Mouse (Mus musculus) heart, adult 9 months (tissue): Measurements from ENCODE around the gene Defa33.
"Not testable (repeated sequence)": the region's sequence is repeated elsewhere in the genome, so short reads cannot be mapped to it uniquely, and the experiment has no call there.

Experiments used
- DNase-seq, 2 experiments: peaks; one replicate each; pipeline ENCODE4 v3.0.0; 2022; ENCODE audit warnings: low spot score in 2 of 2

The Defa33 gene

GRCm38 (mm10) chr8:21391511-21391910 lies at the start of gene Defa33:
Gene Defa33 (plus strand): TSS chr8:21391811.
- not testable (repeated sequence) for DNase-seq

- not testable (repeated sequence) for DNase-seq
Measured at GRCm38 (mm10) chr8:21378215-21378614, 13.4 kb upstream of the Defa33 start, which contains the start of gene Defa2. Gene Defa2 (plus strand): TSS chr8:21378515.

DNA sequence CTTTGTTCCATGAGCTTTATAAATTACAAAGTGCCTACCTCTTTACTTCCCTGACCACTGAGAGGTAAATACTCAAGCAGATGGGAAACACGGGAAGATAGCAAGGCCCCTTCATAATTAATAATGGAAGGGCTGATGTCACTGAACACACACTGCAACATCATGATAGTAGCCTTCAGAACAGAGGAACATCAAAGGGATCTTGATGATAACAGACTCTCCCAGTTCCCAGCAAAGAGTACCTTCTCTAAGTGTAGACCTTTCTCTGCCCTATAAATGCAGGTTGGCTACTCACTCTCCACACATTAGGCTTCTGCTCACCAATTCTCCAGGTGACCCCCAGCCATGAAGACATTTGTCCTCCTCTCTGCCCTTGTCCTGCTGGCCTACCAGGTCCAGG lies 35.5 kb downstream of the Defa33 start, which contains the start of gene Defa36:
TSS of gene Defa36 (plus strand) at position 301 of the 400 bp plus-strand sequence.
- not testable (repeated sequence) for DNase-seq
